Mouse (Mus musculus) liver, embryonic 11.5 days (tissue): ENCODE results near the gene Naa25. TPM values are rescaled to one million over a fixed set of nuclear protein-coding genes. Genes with fewer than 3 reads are reported as not detected.

ENCODE experiments used
- ATAC-seq: fragments of 200-750 bp; cut with Nextera tagmentation; replicated peaks from 2 replicates; pipeline ENCODE4 v1.8.0; 2017; ENCODE audit warnings: moderate number of reproducible peaks, mild to moderate bottlenecking, moderate TSS enrichment, moderate library complexity; ENCODE audit not compliant: low FRiP score
- DNase-seq: peaks from one replicate; pipeline ENCODE4 v3.0.0-alpha.2; 2017; ENCODE audit warnings: low spot score
- H3K27ac ChIP-seq: fragments of 300-500 bp; sonication (generic); 2 replicates; pipeline ENCODE4 v1.5.1; 2014; ENCODE audit warnings: mild to moderate bottlenecking, low read depth, low read length, control low read depth
- H3K27me3 ChIP-seq: fragments of 300-500 bp; sonication (generic); replicated peaks from 2 replicates; pipeline ENCODE4 v1.6.1; 2014; ENCODE audit warnings: low read length, mixed read lengths; ENCODE audit not compliant: control insufficient read depth, insufficient read depth
- H3K36me3 ChIP-seq: fragments of 300-500 bp; sonication (generic); 2 replicates; pipeline ENCODE4 v1.6.1; 2014; ENCODE audit warnings: mild to moderate bottlenecking, low read length, moderate library complexity, mixed read lengths; ENCODE audit not compliant: control insufficient read depth, insufficient read depth
- H3K4me1 ChIP-seq: fragments of 300-500 bp; sonication (generic); replicated peaks from 2 replicates; pipeline ENCODE4 v1.6.1; 2014; ENCODE audit warnings: low read length, mixed read lengths; ENCODE audit not compliant: control insufficient read depth, insufficient read depth
- H3K4me2 ChIP-seq: fragments of 300-500 bp; sonication (generic); 2 replicates; pipeline ENCODE4 v1.6.1; 2014; ENCODE audit warnings: mild to moderate bottlenecking, control low read depth, moderate library complexity
- H3K4me3 ChIP-seq: fragments of 300-500 bp; sonication (generic); 2 replicates; pipeline ENCODE4 v1.5.1; 2014; ENCODE audit warnings: low read depth, low read length, control low read depth
- H3K9ac ChIP-seq: fragments of 300-500 bp; sonication (generic); 2 replicates; pipeline ENCODE4 v1.6.1; 2014; ENCODE audit warnings: low read depth, low read length, control low read depth
- H3K9me3 ChIP-seq: fragments of 300-500 bp; sonication (generic); 2 replicates; pipeline ENCODE4 v1.6.1; 2016; ENCODE audit warnings: low read length, inconsistent platforms, mixed read lengths; ENCODE audit not compliant: control insufficient read depth
- WGBS: fragments of 180-500 bp; shearing (Covaris S2); extraction: QIAGEN DNeasy Blood & Tissue Kit; methylation state at CpG from one replicate; pipeline ENCODE4 v1.1.7; 2014; 5-methylcytosine and 5-hydroxymethylcytosine counted together
- polyA plus RNA-seq: library from polyadenylated mRNA; unstranded; fragments of >200 nt; fragmentation: Nextera tagmentation; extraction: Ambion mirVana; gene quantifications from 2 replicates; pipeline ENCODE4 v1.2.1, GENCODE M21; 2014

Gene Naa25
- polyA plus RNA-seq, 1 experiment from 2014 or later, result 59.5 TPM

- Histone ChIP-seq H3K27ac (no peak overlapping the region), H3K4me3 (peak overlapping the region; percentile 92), H3K36me3 (peaks cover 9% of the 10 kb centered on the region; the same call in 1 of the 2 replicates), H3K4me2 (peak overlapping the region; percentile 92), H3K27me3 (no peaks in the 10 kb centered on the region), H3K4me1 (peaks cover 34% of the 10 kb centered on the region), H3K9me3 (no peaks in the 10 kb centered on the region; the same call in 1 of the 2 replicates), H3K9ac (peak overlapping the region; percentile 93)
- DNase-seq (no peak), ATAC-seq (no peak)
- 70% methylated on average over 5 of the region's 5 CpGs for WGBS
Observed at GRCm38 (mm10) chr5:121399540-121399939, 1.8 kb downstream of the Naa25 start.

- H3K4me3 ChIP-seq, result no peak overlapping the region; the same call in 1 of the 2 replicates
Observed at GRCm38 (mm10) chr5:121400064-121400463, 2.3 kb downstream of the Naa25 start.

GRCm38 (mm10) chr5:121400849-121401248 is 3.1 kb downstream of the Naa25 start:
- Histone ChIP-seq H3K27ac (no peak overlapping the region), H3K4me3 (no peak overlapping the region), H3K27me3 (no peaks in the 10 kb centered on the region), H3K4me1 (peaks cover 34% of the 10 kb centered on the region), H3K4me2 (peak overlapping the region; percentile 4), H3K9ac (no peak overlapping the region), H3K9me3 (no peaks in the 10 kb centered on the region), H3K36me3 (peaks cover 12% of the 10 kb centered on the region; the same call in 1 of the 2 replicates)
- 57% methylated on average over 5 of the region's 5 CpGs for WGBS
- no peak for DNase-seq
- no peak for ATAC-seq

More at GRCm38 (mm10) chr5:121400064-121400463, 2.3 kb downstream of the Naa25 start:
- Histone ChIP-seq H3K27me3 (no peaks in the 10 kb centered on the region), H3K9ac (no peak overlapping the region), H3K4me1 (peaks cover 34% of the 10 kb centered on the region), H3K9me3 (no peaks in the 10 kb centered on the region), H3K27ac (no peak overlapping the region), H3K4me2 (peak overlapping the region; percentile 92), H3K36me3 (peaks cover 9% of the 10 kb centered on the region; the same call in 1 of the 2 replicates)
- DNase-seq (no peak), ATAC-seq (no peak)
- WGBS, result 39% methylated on average over 5 of the region's 5 CpGs

GRCm38 (mm10) chr5:121407856-121408255 is 10.1 kb downstream of the Naa25 start:
- 88% methylated on average over 8 of the region's 8 CpGs for WGBS
- Histone ChIP-seq H3K4me2 (no peak overlapping the region), H3K36me3 (peaks cover 38% of the 10 kb centered on the region), H3K9ac (no peak overlapping the region), H3K4me3 (no peak overlapping the region), H3K27ac (no peak overlapping the region), H3K9me3 (no peaks in the 10 kb centered on the region), H3K27me3 (no peaks in the 10 kb centered on the region), H3K4me1 (no peaks in the 10 kb centered on the region; the same call in 1 of the 2 replicates)
- DNase-seq (no peak), ATAC-seq (no peak)

GRCm38 (mm10) chr5:121410975-121411374 is 13.2 kb downstream of the Naa25 start:
- 95% methylated on average over 4 of the region's 4 CpGs for WGBS
- peaks cover 60% of the 10 kb centered on the region for H3K36me3 ChIP-seq
- no peak for DNase-seq

GRCm38 (mm10) chr5:121420721-121421120 is 23.0 kb downstream of the Naa25 start:
- Histone ChIP-seq H3K27ac (no peak overlapping the region), H3K9me3 (no peaks in the 10 kb centered on the region), H3K4me1 (no peaks in the 10 kb centered on the region), H3K36me3 (peaks cover 78% of the 10 kb centered on the region), H3K4me2 (no peak overlapping the region), H3K9ac (no peak overlapping the region), H3K4me3 (no peak overlapping the region), H3K27me3 (no peaks in the 10 kb centered on the region)
- WGBS, result 92% methylated on average over 9 of the region's 9 CpGs
- DNase-seq (no peak), ATAC-seq (no peak)

More at GRCm38 (mm10) chr5:121410975-121411374, 13.2 kb downstream of the Naa25 start:
- ATAC-seq, result no peak
- Histone ChIP-seq H3K9ac (no peak overlapping the region), H3K27me3 (no peaks in the 10 kb centered on the region), H3K4me2 (no peak overlapping the region), H3K4me1 (no peaks in the 10 kb centered on the region; the same call in 1 of the 2 replicates), H3K4me3 (no peak overlapping the region), H3K9me3 (no peaks in the 10 kb centered on the region), H3K27ac (no peak overlapping the region)

GRCm38 (mm10) chr5:121422787-121423186 is 25.1 kb downstream of the Naa25 start:
- H3K27me3 ChIP-seq, result no peaks in the 10 kb centered on the region
- no peak overlapping the region for H3K27ac ChIP-seq
- H3K4me1 ChIP-seq, result no peaks in the 10 kb centered on the region
- 88% methylated on average over 6 of the region's 6 CpGs for WGBS
- ATAC-seq (no peak), DNase-seq (no peak)
- no peak overlapping the region for H3K4me2 ChIP-seq
- no peaks in the 10 kb centered on the region for H3K9me3 ChIP-seq
- H3K36me3 ChIP-seq, result peaks cover 77% of the 10 kb centered on the region
- no peak overlapping the region for H3K4me3 ChIP-seq
- H3K9ac ChIP-seq, result no peak overlapping the region

GRCm38 (mm10) chr5:121423297-121423696 is 25.6 kb downstream of the Naa25 start:
- Histone ChIP-seq H3K27me3 (no peaks in the 10 kb centered on the region), H3K36me3 (peaks cover 77% of the 10 kb centered on the region), H3K4me1 (no peaks in the 10 kb centered on the region), H3K9me3 (no peaks in the 10 kb centered on the region), H3K27ac (no peak overlapping the region), H3K4me2 (no peak overlapping the region), H3K4me3 (no peak overlapping the region), H3K9ac (no peak overlapping the region)
- DNase-seq (no peak), ATAC-seq (no peak)
- 92% methylated on average over 10 of the region's 10 CpGs for WGBS

GRCm38 (mm10) chr5:121428954-121429353 is 31.2 kb downstream of the Naa25 start:
- Histone ChIP-seq H3K4me1 (no peaks in the 10 kb centered on the region), H3K4me2 (no peak overlapping the region), H3K9ac (no peak overlapping the region), H3K27ac (no peak overlapping the region), H3K9me3 (no peaks in the 10 kb centered on the region), H3K27me3 (no peaks in the 10 kb centered on the region), H3K36me3 (peaks cover 82% of the 10 kb centered on the region), H3K4me3 (no peak overlapping the region)
- 92% methylated on average over 3 of the region's 3 CpGs for WGBS
- no peak for ATAC-seq
- no peak for DNase-seq
